Mouse (Mus musculus): ENCODE results near the gene Odf4. TPM values are rescaled to one million over a fixed set of nuclear protein-coding genes. Genes with fewer than 3 reads are reported as not detected.

The Odf4 gene
- polyA plus RNA-seq, 1 experiment = 1.2 TPM

- 0 out of 2 replicates have a peak, but pooled peaks have one; percentile 16 for TF ChIP-seq POLR2A (IDR thresholded peaks at IDR 0.05; ENCODE audit: extremely low read depth, insufficient read depth, low read length)
- TF ChIP-seq CTCF (IDR thresholded peaks at IDR 0.05; ENCODE audit: extremely low read depth, insufficient read depth, low read length) = no peak
- Histone ChIP-seq H3K4me3 (ENCODE audit: insufficient read depth, low read length) (no peak overlapping the region), H3K4me1 (ENCODE audit: control insufficient read depth, insufficient read depth, low read length) (no peaks in the 10 kb centered on the region), H3K27ac (ENCODE audit: insufficient read depth, low read length) (no peak overlapping the region)
Measured at GRCm38 (mm10) chr11:68905665-68906460, 21.0 kb downstream of the Odf4 start.

DNA sequence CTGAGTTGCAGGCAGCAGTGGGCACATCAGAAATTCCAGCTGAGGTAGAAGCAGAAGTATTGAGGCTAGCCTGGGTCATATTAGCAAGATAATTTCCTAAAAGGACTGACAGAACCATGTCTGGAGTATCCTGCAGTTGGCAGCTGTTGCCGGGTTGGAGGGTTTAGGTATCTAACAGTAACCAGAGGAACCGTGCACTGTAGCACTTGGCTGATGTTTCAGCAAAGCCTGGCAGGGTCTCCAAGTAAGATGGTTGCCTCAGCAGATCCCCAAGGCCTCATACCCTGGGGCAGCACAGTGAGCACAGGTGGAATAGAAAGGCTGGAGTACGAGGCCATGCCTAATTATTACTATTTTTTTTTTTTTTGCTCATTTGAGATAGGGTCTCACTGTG is 21.7 kb downstream of the Odf4 start:
- TF ChIP-seq CTCF (IDR thresholded peaks at IDR 0.05; ENCODE audit: extremely low read depth, insufficient read depth, low read length) = no peak
- TF ChIP-seq POLR2A (IDR thresholded peaks at IDR 0.05; ENCODE audit: extremely low read depth, insufficient read depth, low read length) = no peak
- Histone ChIP-seq H3K27ac (ENCODE audit: insufficient read depth, low read length) (no peak overlapping the region), H3K4me1 (ENCODE audit: control insufficient read depth, insufficient read depth, low read length) (no peaks in the 10 kb centered on the region), H3K4me3 (ENCODE audit: insufficient read depth, low read length) (no peak overlapping the region)

GRCm38 (mm10) chr11:68904375-68905137 is 22.3 kb downstream of the Odf4 start:
- no peak overlapping the region for H3K27ac ChIP-seq (ENCODE audit: insufficient read depth, low read length)

GRCm38 (mm10) chr11:68903775-68904174 is 23.1 kb downstream of the Odf4 start:
- no peaks in the 10 kb centered on the region for H3K4me1 ChIP-seq (ENCODE audit: control insufficient read depth, insufficient read depth, low read length)
- no peak overlapping the region for H3K4me3 ChIP-seq (ENCODE audit: insufficient read depth, low read length)
- H3K27ac ChIP-seq (ENCODE audit: insufficient read depth, low read length) = no peak overlapping the region
- TF ChIP-seq CTCF (IDR thresholded peaks at IDR 0.05; ENCODE audit: extremely low read depth, insufficient read depth, low read length) (no peak), POLR2A (IDR thresholded peaks at IDR 0.05; ENCODE audit: extremely low read depth, insufficient read depth, low read length) (no peak)

More at GRCm38 (mm10) chr11:68904375-68905137, 22.3 kb downstream of the Odf4 start:
- H3K4me1 ChIP-seq (ENCODE audit: control insufficient read depth, insufficient read depth, low read length) = no peaks in the 10 kb centered on the region
- TF ChIP-seq CTCF (IDR thresholded peaks at IDR 0.05; ENCODE audit: extremely low read depth, insufficient read depth, low read length) (peak; percentile 59), POLR2A (IDR thresholded peaks at IDR 0.05; ENCODE audit: extremely low read depth, insufficient read depth, low read length) (no peak)
- no peak overlapping the region for H3K4me3 ChIP-seq (ENCODE audit: insufficient read depth, low read length)

DNA sequence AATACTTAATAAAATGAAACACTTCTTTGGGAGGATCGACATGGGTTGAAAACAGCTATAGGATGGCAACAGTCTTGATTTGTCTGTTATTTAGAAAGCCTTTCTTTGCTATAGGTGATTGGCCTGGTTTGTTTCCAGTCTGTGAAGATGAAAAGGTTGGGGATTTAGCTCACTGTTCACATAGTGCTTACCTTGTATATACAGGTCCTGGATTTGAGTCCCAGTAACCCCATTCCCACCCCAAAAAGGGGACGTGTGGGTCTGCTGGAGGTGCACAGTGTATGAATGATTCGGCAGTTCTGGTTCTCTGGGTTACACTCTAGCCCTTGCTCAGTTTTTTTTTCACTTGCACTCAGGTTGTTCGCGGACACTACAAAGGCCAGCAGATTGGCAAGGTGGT is 24.1 kb downstream of the Odf4 start:
- H3K4me3 ChIP-seq (ENCODE audit: insufficient read depth, low read length) = no peak overlapping the region
- TF ChIP-seq CTCF (IDR thresholded peaks at IDR 0.05; ENCODE audit: extremely low read depth, insufficient read depth, low read length) (no peak), POLR2A (IDR thresholded peaks at IDR 0.05; ENCODE audit: extremely low read depth, insufficient read depth, low read length) (no peak)
- H3K27ac ChIP-seq (ENCODE audit: insufficient read depth, low read length) = no peak overlapping the region
- no peaks in the 10 kb centered on the region for H3K4me1 ChIP-seq (ENCODE audit: control insufficient read depth, insufficient read depth, low read length)

DNA sequence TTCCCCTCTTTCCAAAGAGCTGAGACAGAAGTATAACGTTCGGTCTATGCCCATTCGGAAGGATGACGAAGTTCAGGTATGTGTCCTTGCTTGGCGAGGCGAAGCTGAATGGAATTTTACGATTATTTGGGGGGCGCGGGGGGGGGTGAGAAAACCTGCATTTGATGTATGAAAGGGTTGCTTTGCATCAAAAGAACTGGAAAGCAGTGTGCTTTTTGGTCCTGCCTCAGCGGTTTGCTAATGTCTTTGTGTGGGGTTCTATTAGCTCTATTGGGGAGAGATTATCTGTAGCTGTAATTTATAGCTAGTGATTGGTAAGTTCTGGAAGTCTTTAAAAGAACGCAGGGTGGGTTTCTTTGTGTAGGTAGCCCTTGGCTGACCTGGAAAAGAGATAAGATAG is 24.5 kb downstream of the Odf4 start:
- H3K4me3 ChIP-seq (ENCODE audit: insufficient read depth, low read length) = peak overlapping the region; percentile 66
- H3K4me1 ChIP-seq (ENCODE audit: control insufficient read depth, insufficient read depth, low read length) = no peaks in the 10 kb centered on the region
- H3K27ac ChIP-seq (ENCODE audit: insufficient read depth, low read length) = no peak overlapping the region
- no peak for TF ChIP-seq CTCF (IDR thresholded peaks at IDR 0.05; ENCODE audit: extremely low read depth, insufficient read depth, low read length)
- TF ChIP-seq POLR2A (IDR thresholded peaks at IDR 0.05; ENCODE audit: extremely low read depth, insufficient read depth, low read length) = no peak

- Histone ChIP-seq H3K4me1 (ENCODE audit: control insufficient read depth, insufficient read depth, low read length) (no peaks in the 10 kb centered on the region), H3K4me3 (ENCODE audit: insufficient read depth, low read length) (peak overlapping the region; percentile 66), H3K27ac (ENCODE audit: insufficient read depth, low read length) (no peak overlapping the region)
- TF ChIP-seq CTCF (IDR thresholded peaks at IDR 0.05; ENCODE audit: extremely low read depth, insufficient read depth, low read length) (no peak), POLR2A (IDR thresholded peaks at IDR 0.05; ENCODE audit: extremely low read depth, insufficient read depth, low read length) (no peak)
Measured at GRCm38 (mm10) chr11:68902047-68902364, 24.9 kb downstream of the Odf4 start.

GRCm38 (mm10) chr11:68901351-68902046 is 25.4 kb downstream of the Odf4 start, which contains the start of gene Rpl26:
TSS of gene Rpl26 (plus strand) at chr11:68901583.
- Histone ChIP-seq H3K27ac (ENCODE audit: insufficient read depth, low read length) (no peak within 1 kb of the TSS), H3K4me3 (ENCODE audit: insufficient read depth, low read length) (peak within 1 kb of the TSS; percentile 66), H3K4me1 (ENCODE audit: control insufficient read depth, insufficient read depth, low read length) (no peaks in the 10 kb centered on the region)
- TF ChIP-seq CTCF (IDR thresholded peaks at IDR 0.05; ENCODE audit: extremely low read depth, insufficient read depth, low read length) = peak; percentile 92
- TF ChIP-seq POLR2A (IDR thresholded peaks at IDR 0.05; ENCODE audit: extremely low read depth, insufficient read depth, low read length) = peak; percentile 91

- peak overlapping the region; percentile 66 for H3K4me3 ChIP-seq (ENCODE audit: insufficient read depth, low read length)
- H3K4me1 ChIP-seq (ENCODE audit: control insufficient read depth, insufficient read depth, low read length) = no peaks in the 10 kb centered on the region
- no peak overlapping the region for H3K27ac ChIP-seq (ENCODE audit: insufficient read depth, low read length)
- no peak for TF ChIP-seq POLR2A (IDR thresholded peaks at IDR 0.05; ENCODE audit: extremely low read depth, insufficient read depth, low read length)
- TF ChIP-seq CTCF (IDR thresholded peaks at IDR 0.05; ENCODE audit: extremely low read depth, insufficient read depth, low read length) = no peak
Measured at GRCm38 (mm10) chr11:68900519-68901350, 26.1 kb downstream of the Odf4 start.
